Comparison of ENCODE assay signal across 10 mouse cellular contexts in the genomic region with DNA sequence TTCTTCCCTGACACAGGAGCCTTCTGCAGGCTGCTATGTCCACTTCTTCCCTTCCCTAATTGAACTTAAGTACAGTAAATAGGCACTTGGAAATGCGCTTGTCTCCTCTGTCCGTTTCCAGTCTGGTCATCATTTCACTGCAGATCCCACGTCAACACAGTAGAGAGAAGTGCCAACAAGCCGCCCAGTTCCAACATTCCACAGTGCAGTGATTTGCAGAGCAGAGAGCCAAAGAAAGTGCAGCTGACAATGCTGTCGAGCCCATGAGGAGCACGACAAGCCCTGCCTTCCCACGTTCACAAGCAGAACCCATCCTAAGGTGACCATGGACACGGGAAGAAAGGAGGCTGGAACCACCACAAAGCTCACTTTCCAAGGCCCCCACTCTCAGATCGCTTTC. TPM values are rescaled to one million over a fixed set of nuclear protein-coding genes. Genes with fewer than 3 reads are reported as not detected.
A peak's percentile ranks its signal among the peaks of the same experiment; 100 is the strongest.
DNase-seq lines count a peak whose midpoint lies in the region; ATAC-seq and TF ChIP-seq lines count a peak whose summit lies in the region.
"Had no signal": no experiment of that assay in that cellular context is flagged by ENCODE, and none has a peak within 500 bp of the region (broad histone marks: within the 10 kb centered on the region; RNA-seq: fewer than 3 reads in every experiment).

No protein-coding gene starts in this region.

- H3K27ac ChIP-seq in thymus, adult 2 months (ENCODE audit: control insufficient read depth, insufficient read depth, low read length), result no peak overlapping the region

- WGBS in thymus, adult 2 months, result 86% methylated on average over 9 of the region's 9 CpGs

- no peak for TF ChIP-seq CTCF in thymus, adult 2 months (IDR thresholded peaks at IDR 0.05; ENCODE audit: borderline replicate concordance, control insufficient read depth, extremely low read depth, insufficient read depth, low read length, poor library complexity)

- intact Hi-C loops in heart, postnatal 36 days (cut with DNase I), result loop anchor here (5.0 kb wide), 1 partner anchor 173 kb away; no protein-coding TSS in a partner anchor

- no peaks in the 10 kb centered on the region for H3K27me3 ChIP-seq in thymus, adult 2 months (ENCODE audit: control insufficient read depth, insufficient read depth, low read length)

- H3K4me3 ChIP-seq in thymus, adult 2 months (ENCODE audit: control insufficient read depth, insufficient read depth, low read length), result no peak overlapping the region

- no peak for ATAC-seq in granulocyte monocyte progenitor cell, adult 5-6 weeks (replicated peaks; ENCODE audit: poor library complexity, severe bottlenecking)
- ATAC-seq: forebrain, embryonic 16.5 days had no signal

- peaks cover 9% of the 10 kb centered on the region; the same call in 1 of the 2 replicates for H3K4me1 ChIP-seq in thymus, adult 2 months (replicated peaks; ENCODE audit: control insufficient read depth, insufficient read depth, low read length)

- TF ChIP-seq POLR2A in thymus, adult 2 months (IDR thresholded peaks at IDR 0.05; ENCODE audit: control insufficient read depth, extremely low read depth, insufficient read depth, low read length, poor library complexity), result no peak

- DNase-seq in gastrocnemius, adult 18-20 months (ENCODE audit: low spot score), result peak; percentile 64
- DNase-seq in gastrocnemius, postnatal 25 days, result peak; percentile 76
- peak; percentile 43 to 55 for DNase-seq in heart, postnatal 36 days
- DNase-seq in lung, postnatal 36 days, result peak; percentile 44
- DNase-seq in thymus, adult 2 months, result no peak
- no peak for DNase-seq in right cerebral cortex, postnatal 14 days
- DNase-seq: right cerebral cortex, postnatal 25 days; thymus, adult 18-20 months had no signal

- no peaks in the 10 kb centered on the region for H3K36me3 ChIP-seq in thymus, adult 2 months (ENCODE audit: control insufficient read depth, insufficient read depth, low read length)

RNA-seq across cellular contexts. Expression of a gene that starts 1.7 kb away (rescaled TPM):
- 10 to 100 TPM; 29.8 to 33.9 TPM for total RNA-seq in gastrocnemius, adult 18-20 months (2021)
- total RNA-seq in gastrocnemius, postnatal 25 days (2021), result 10 to 100 TPM; 46.0 to 52.2 TPM
- 10 to 100 TPM; 17.9 to 23.7 TPM for total RNA-seq in heart, postnatal 36 days (2021)
- polyA plus RNA-seq in thymus, adult 2 months (2012; rRNA removed), result 3.4 and 4.6 TPM in 2 replicates
- total RNA-seq in granulocyte monocyte progenitor cell, adult 5-6 weeks (2014; fragmentation: Nextera tagmentation), result not detected in 2 replicates
- not detected in 2 replicates for total RNA-seq in granulocyte monocyte progenitor cell, adult 5-6 weeks (2017)

Comparison
In these comparisons a context has a peak if more than half of its experiments do, and no peak if none do; other contexts are left out.
1. DNase-seq: peak in gastrocnemius, adult 18-20 months (single experiment), gastrocnemius, postnatal 25 days (single experiment), heart, postnatal 36 days (2 of 2) and lung, postnatal 36 days (single experiment); none in thymus, adult 2 months (single experiment) and right cerebral cortex, postnatal 14 days (single experiment).
2. RNA of a gene that starts 1.7 kb away (total RNA-seq): 46.0 to 52.2 TPM in gastrocnemius, postnatal 25 days, 29.8 to 33.9 TPM in gastrocnemius, adult 18-20 months and 17.9 to 23.7 TPM in heart, postnatal 36 days; not detected in granulocyte monocyte progenitor cell, adult 5-6 weeks; every median in the first group is over 10 times any median in the second.